Mouse (Mus musculus) kidney, adult 9 months (tissue): ENCODE data around the gene Usp30.
A peak's percentile ranks its signal among the peaks of the same experiment; 100 is the strongest.

Source experiments
- DNase-seq: peaks from one replicate; pipeline ENCODE4 v3.0.0; 2022

Gene Usp30

GRCm38 (mm10) chr5:114067982-114068381 is 2.7 kb downstream of the Usp30 start:
- no peak for DNase-seq

- DNase-seq = no peak
Measured at GRCm38 (mm10) chr5:114070858-114071257, 5.6 kb downstream of the Usp30 start.

- DNase-seq = no peak
Measured at GRCm38 (mm10) chr5:114072262-114072661, 7.0 kb downstream of the Usp30 start.

- DNase-seq = no peak
Measured at GRCm38 (mm10) chr5:114077009-114077408, 11.7 kb downstream of the Usp30 start.

- no peak for DNase-seq
Measured at GRCm38 (mm10) chr5:114085501-114085900, 20.2 kb downstream of the Usp30 start.

GRCm38 (mm10) chr5:114087875-114088480 is 22.7 kb downstream of the Usp30 start:
- no peak for DNase-seq

GRCm38 (mm10) chr5:114090421-114091013 is 25.3 kb downstream of the Usp30 start:
- DNase-seq = no peak

GRCm38 (mm10) chr5:114091057-114091807 is 26.0 kb downstream of the Usp30 start, which contains the start of gene Svop:
Gene Svop (minus strand): TSS chr5:114091570.
- DNase-seq = peak; percentile 62

- peak; percentile 92 for DNase-seq
Measured at GRCm38 (mm10) chr5:114099709-114100389, 34.6 kb downstream of the Usp30 start.

GRCm38 (mm10) chr5:114100390-114101099 is 35.3 kb downstream of the Usp30 start:
- no peak for DNase-seq

GRCm38 (mm10) chr5:114101873-114102272 is 36.6 kb downstream of the Usp30 start:
- DNase-seq = no peak

GRCm38 (mm10) chr5:114102807-114103206 is 37.5 kb downstream of the Usp30 start:
- DNase-seq = no peak

GRCm38 (mm10) chr5:114106391-114106935 is 41.2 kb downstream of the Usp30 start:
- no peak for DNase-seq

- DNase-seq = no peak
Measured at GRCm38 (mm10) chr5:114113334-114113733, 48.1 kb downstream of the Usp30 start.

GRCm38 (mm10) chr5:114115030-114115429 is 49.8 kb downstream of the Usp30 start:
- DNase-seq = no peak

GRCm38 (mm10) chr5:114116586-114116985 is 51.3 kb downstream of the Usp30 start:
- no peak for DNase-seq

- no peak for DNase-seq
Measured at GRCm38 (mm10) chr5:114119806-114120205, 54.5 kb downstream of the Usp30 start.

- DNase-seq = no peak
Measured at GRCm38 (mm10) chr5:114126008-114126407, 60.7 kb downstream of the Usp30 start.

GRCm38 (mm10) chr5:114126499-114127244 is 61.4 kb downstream of the Usp30 start:
- DNase-seq = no peak

GRCm38 (mm10) chr5:114127374-114128349 is 62.4 kb downstream of the Usp30 start, which contains the start of gene Alkbh2:
Gene Alkbh2 (minus strand): TSS chr5:114128218.
- DNase-seq = peak; percentile 77
